Mouse (Mus musculus) CD4-positive, CD25-positive, alpha-beta regulatory T cell, adult 2 months (primary cell): ENCODE data around the gene Twsg1.

ENCODE experiments used
- DNase-seq: peaks from one replicate; pipeline ENCODE4 v3.0.0-alpha.2; 2012; ENCODE audit warnings: low read depth, low spot score

The Twsg1 gene

GRCm38 (mm10) chr17:65886571-65886970 lies 64.5 kb downstream of the Twsg1 start:
- DNase-seq, result no peak

- peak; percentile 55 for DNase-seq
Observed at GRCm38 (mm10) chr17:65885697-65886529, 65.1 kb downstream of the Twsg1 start, which contains the start of gene Ralbp1. Ralbp1 (minus strand) TSS chr17:65885798.

GRCm38 (mm10) chr17:65885398-65885696 lies 65.7 kb downstream of the Twsg1 start:
- no peak for DNase-seq

GRCm38 (mm10) chr17:65884691-65885397 lies 66.2 kb downstream of the Twsg1 start:
- DNase-seq, result peak; percentile 99

GRCm38 (mm10) chr17:65884061-65884669 lies 66.9 kb downstream of the Twsg1 start:
- DNase-seq, result peak; percentile 46

- no peak for DNase-seq
Observed at GRCm38 (mm10) chr17:65877026-65877425, 74.0 kb downstream of the Twsg1 start.

- DNase-seq, result peak; percentile 78
Observed at GRCm38 (mm10) chr17:65873834-65874233, 77.2 kb downstream of the Twsg1 start.

GRCm38 (mm10) chr17:65873156-65873555 lies 77.9 kb downstream of the Twsg1 start:
- DNase-seq, result no peak

- DNase-seq, result peak; percentile 84
Observed at GRCm38 (mm10) chr17:65872652-65873051, 78.4 kb downstream of the Twsg1 start.

GRCm38 (mm10) chr17:65872051-65872450 lies 79.0 kb downstream of the Twsg1 start:
- peak; percentile 53 for DNase-seq
